Comparison of ENCODE assay signal across 19 mouse cellular contexts in the genomic region with DNA sequence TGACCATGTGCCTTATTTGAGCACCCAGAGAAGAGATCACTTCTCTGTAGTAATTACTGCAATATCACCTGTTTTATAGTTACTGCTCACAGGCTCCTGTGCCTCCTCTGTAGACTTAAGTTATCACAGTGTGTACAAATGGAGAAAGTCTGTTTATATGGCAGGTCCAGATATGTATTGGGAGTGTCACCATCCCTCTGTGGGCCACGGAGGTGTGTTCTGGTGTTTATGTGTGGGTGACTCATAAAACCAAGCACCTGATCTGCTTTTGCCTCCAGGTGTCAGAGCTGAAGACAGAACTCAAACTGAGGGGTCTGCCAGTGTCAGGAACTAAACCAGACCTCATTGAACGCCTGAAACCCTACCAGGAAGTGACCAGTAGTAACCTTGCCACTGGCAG.
"Had no signal": no experiment of that assay in that cellular context is flagged by ENCODE, and none has a peak within 500 bp of the region (broad histone marks: within the 10 kb centered on the region; RNA-seq: fewer than 3 reads in every experiment).

No protein-coding gene starts in this region.

- H3K9me3 ChIP-seq: megakaryocyte, embryonic 14.5 days; midbrain, embryonic 13.5 days; midbrain, embryonic 15.5 days; neural tube, embryonic 12.5 days had no signal

- DNase-seq: lung, adult 18-20 months; lung, embryonic 14.5 days; lung, postnatal 14 days; lung, postnatal 36 days; retina, postnatal 1 day; right cerebral cortex, adult 18-20 months; right cerebral cortex, postnatal 25 days; right cerebral cortex, postnatal 4 days; spleen, adult 18-20 months; thymus, adult 18-20 months; thymus, postnatal 14 days; thymus, postnatal 36 days had no signal

- H3K4me3 ChIP-seq: midbrain, embryonic 13.5 days; midbrain, embryonic 15.5 days; neural tube, embryonic 12.5 days had no signal

- H3K4me2 ChIP-seq: lung, embryonic 14.5 days; midbrain, embryonic 11.5 days; midbrain, embryonic 13.5 days; midbrain, embryonic 15.5 days; neural tube, embryonic 12.5 days had no signal

- H3K27me3 ChIP-seq: megakaryocyte, embryonic 14.5 days; midbrain, embryonic 13.5 days; midbrain, embryonic 15.5 days; neural tube, embryonic 12.5 days had no signal

- ATAC-seq: midbrain, embryonic 13.5 days; midbrain, embryonic 15.5 days had no signal

- H3K9ac ChIP-seq: liver, embryonic 14.5 days; lung, embryonic 14.5 days; midbrain, embryonic 13.5 days; midbrain, embryonic 15.5 days; neural tube, embryonic 12.5 days had no signal

- H3K27ac ChIP-seq: liver, embryonic 14.5 days; macrophage; midbrain, embryonic 13.5 days; midbrain, embryonic 15.5 days; neural tube, embryonic 12.5 days had no signal

- H3K4me1 ChIP-seq: midbrain, embryonic 13.5 days; midbrain, embryonic 15.5 days; neural tube, embryonic 12.5 days had no signal
